Mouse (Mus musculus) small intestine, adult 2 months (tissue): ENCODE results near the gene Speer4a. TPM values are rescaled to one million over a fixed set of nuclear protein-coding genes. Genes with fewer than 3 reads are reported as not detected.
"Not testable (repeated sequence)": the region's sequence is repeated elsewhere in the genome, so short reads cannot be mapped to it uniquely, and the experiment has no call there.

Experiments
- H3K27ac ChIP-seq: fragments of 200-500 bp; 2 replicates; pipeline ENCODE4 v1.5.1; 2012; ENCODE audit warnings: low read depth, low read length, control low read depth, inconsistent platforms; ENCODE audit not compliant: insufficient read depth
- H3K27me3 ChIP-seq: fragments of 200-500 bp; 2 replicates; pipeline ENCODE4 v1.6.1; 2012; ENCODE audit warnings: mild to moderate bottlenecking, moderate library complexity, low read length, inconsistent platforms; ENCODE audit not compliant: control insufficient read depth, insufficient read depth
- H3K36me3 ChIP-seq: fragments of 200-500 bp; 2 replicates; pipeline ENCODE4 v1.6.1; 2012; ENCODE audit warnings: mild to moderate bottlenecking, low read length, control low read depth, inconsistent platforms; ENCODE audit not compliant: control insufficient read depth, insufficient read depth
- H3K4me1 ChIP-seq: fragments of 200-500 bp; 2 replicates; pipeline ENCODE4 v1.6.1; 2012; ENCODE audit warnings: low read length, inconsistent platforms, mixed read lengths; ENCODE audit not compliant: control insufficient read depth, insufficient read depth, insufficient read length
- H3K4me3 ChIP-seq: fragments of 200-500 bp; 2 replicates; pipeline ENCODE4 v1.5.1; 2012; ENCODE audit warnings: low read depth, mild to moderate bottlenecking, control low read depth, inconsistent platforms, low read length, moderate library complexity
- CTCF ChIP-seq: fragments of 200-500 bp; IDR thresholded peaks from 2 replicates; pipeline ENCODE4 v1.5.1; 2012; ENCODE audit warnings: low read depth, mild to moderate bottlenecking, control low read depth, inconsistent platforms, low read length, moderate library complexity, mixed read lengths; ENCODE audit not compliant: insufficient replicate concordance, insufficient read length; ENCODE audit errors: extremely low read depth
- POLR2A ChIP-seq: fragments of 200-500 bp; IDR thresholded peaks from 2 replicates; pipeline ENCODE4 v1.6.1; 2012; ENCODE audit warnings: low read depth, mild to moderate bottlenecking, control low read depth, inconsistent platforms, low read length, moderate library complexity
- WGBS: fragments of 180-500 bp; shearing (Covaris S2); methylation state at CpG from one replicate; pipeline ENCODE4 v1.1.7; 2018; 5-methylcytosine and 5-hydroxymethylcytosine counted together
- polyA plus RNA-seq: library from polyadenylated mRNA; depleted of rRNA; stranded (reverse); fragments of >200 nt; gene quantifications from 2 replicates; pipeline ENCODE4 v1.2.3, GENCODE M21; 2012; rRNA removed

Speer4a gene
- polyA plus RNA-seq, result not detected in 2 replicates

DNA sequence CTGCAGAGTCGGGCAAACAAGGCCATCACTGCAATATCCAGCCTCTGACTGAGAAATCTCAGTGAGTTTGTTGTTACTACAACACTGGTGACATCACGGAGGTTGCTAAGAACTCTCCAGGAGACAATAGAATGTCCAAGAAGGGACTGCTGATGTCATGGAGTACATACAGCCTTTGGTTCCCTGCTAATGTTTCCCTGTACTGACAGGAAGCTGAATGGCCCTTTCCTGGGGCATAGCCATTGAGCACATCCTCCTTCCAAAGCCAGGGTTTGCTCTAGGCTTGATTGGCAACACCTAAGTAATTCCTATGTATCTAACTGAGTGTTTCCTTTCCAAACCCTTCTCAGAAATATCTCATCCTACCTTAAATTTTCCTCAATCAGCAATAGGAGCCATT is at the start of gene Speer4a:
Gene Speer4a (minus strand): TSS at position 101 of the 400 bp plus-strand sequence.
- 62% methylated on average over 2 of the region's 2 CpGs for WGBS

DNA sequence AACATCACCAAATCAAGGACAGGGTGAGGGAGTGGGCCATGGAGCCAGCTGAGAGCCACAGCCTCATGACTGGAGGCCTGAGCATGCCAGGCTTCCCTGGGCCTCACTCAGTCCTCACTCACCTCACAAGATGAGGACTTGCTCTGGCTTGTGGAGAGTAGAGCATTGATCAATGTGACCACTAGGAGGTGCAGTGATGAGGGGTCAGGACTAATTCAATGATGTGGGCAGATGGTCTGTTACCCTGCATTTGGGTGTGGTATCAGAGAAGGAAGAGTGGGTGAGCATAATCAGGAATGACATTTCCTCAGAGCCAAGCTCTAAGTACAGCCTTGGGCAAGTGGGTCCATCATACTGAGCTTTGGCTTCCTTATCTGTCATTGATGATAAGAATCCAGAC is 39.7 kb upstream of the Speer4a start:
- not testable (repeated sequence) for H3K36me3 ChIP-seq, H3K27me3 ChIP-seq, H3K4me1 ChIP-seq, H3K4me3 ChIP-seq, H3K27ac ChIP-seq

More for the DNA sequence above, at the start of gene Speer4a:
- H3K36me3 ChIP-seq, H3K27me3 ChIP-seq, H3K4me3 ChIP-seq, H3K27ac ChIP-seq, H3K4me1 ChIP-seq: not testable (repeated sequence)

- 88% methylated on average over 24 of the region's 24 CpGs for WGBS
These were observed 31.4 kb upstream of the Speer4a start for GRCm38 (mm10) chr5:26070716-26071115.

DNA sequence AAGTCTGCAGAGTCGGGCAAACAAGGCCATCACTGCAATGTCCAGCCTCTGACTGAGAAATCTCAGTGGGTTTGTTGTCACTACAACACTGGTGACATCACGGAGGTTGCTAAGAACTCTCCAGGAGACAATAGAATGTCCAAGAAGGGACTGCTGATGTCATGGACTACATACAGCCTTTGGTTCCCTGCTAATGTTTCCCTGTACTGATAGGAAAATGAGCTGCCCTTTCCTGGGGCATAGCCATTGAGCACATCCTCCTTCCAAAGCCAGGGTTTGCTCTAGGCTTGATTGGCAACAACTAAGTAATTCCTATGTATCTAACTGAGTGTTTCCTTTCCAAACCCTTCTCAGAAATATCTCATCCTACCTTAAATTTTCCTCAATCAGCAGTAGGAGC is 19.1 kb upstream of the Speer4a start, which contains the start of gene Gm7347:
Gene Gm7347 (minus strand): TSS at position 101 of the 400 bp plus-strand sequence.
- not testable (repeated sequence) for H3K4me3 ChIP-seq, H3K27me3 ChIP-seq, H3K27ac ChIP-seq, H3K36me3 ChIP-seq, H3K4me1 ChIP-seq
- WGBS, result no CpG with 5 or more reads among the region's 2 CpGs

More at GRCm38 (mm10) chr5:26070716-26071115, 31.4 kb upstream of the Speer4a start:
- Histone ChIP-seq H3K27me3 (no peaks in the 10 kb centered on the region), H3K4me3 (no peak overlapping the region), H3K4me1 (no peaks in the 10 kb centered on the region), H3K36me3 (no peaks in the 10 kb centered on the region), H3K27ac (no peak overlapping the region)
- no peak for TF ChIP-seq POLR2A
- TF ChIP-seq CTCF, result no peak

GRCm38 (mm10) chr5:26022816-26023215 is 16.5 kb downstream of the Speer4a start, which contains the start of gene Gm5862:
Gene Gm5862 (minus strand): TSS chr5:26022916.
- WGBS, result no CpG with 5 or more reads among the region's 3 CpGs
- not testable (repeated sequence) for H3K36me3 ChIP-seq, H3K27ac ChIP-seq, H3K27me3 ChIP-seq, H3K4me3 ChIP-seq, H3K4me1 ChIP-seq

DNA sequence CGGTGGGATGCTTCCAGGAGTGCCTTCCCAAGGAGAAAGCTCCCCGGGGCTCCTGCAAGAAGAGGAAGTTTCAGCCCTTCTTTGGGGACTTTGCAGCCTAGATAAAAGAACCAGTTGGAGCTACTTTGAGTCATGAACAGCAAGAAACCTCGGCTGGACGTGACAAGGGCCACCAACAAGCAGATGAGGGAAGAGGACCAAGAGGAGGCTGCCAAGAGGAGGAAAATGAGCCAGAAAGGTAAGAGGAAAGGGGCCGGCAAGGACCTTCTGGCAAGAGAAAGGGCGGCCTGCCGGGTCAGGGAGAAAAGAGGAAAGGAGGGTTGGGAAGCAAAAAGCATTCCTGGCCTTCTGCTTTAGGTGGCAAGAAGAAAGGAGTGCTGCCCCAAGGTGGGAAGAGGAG is 31.7 kb downstream of the Speer4a start:
- H3K4me1 ChIP-seq, H3K27me3 ChIP-seq, H3K4me3 ChIP-seq, H3K36me3 ChIP-seq, H3K27ac ChIP-seq: not testable (repeated sequence)
- 59% methylated on average over 7 of the region's 7 CpGs for WGBS

- H3K4me3 ChIP-seq, H3K36me3 ChIP-seq, H3K27me3 ChIP-seq, H3K27ac ChIP-seq, H3K4me1 ChIP-seq: not testable (repeated sequence)
- WGBS, result 19% methylated on average over 45 of the region's 45 CpGs
These were observed 32.2 kb downstream of the Speer4a start for GRCm38 (mm10) chr5:26006937-26007695.

DNA sequence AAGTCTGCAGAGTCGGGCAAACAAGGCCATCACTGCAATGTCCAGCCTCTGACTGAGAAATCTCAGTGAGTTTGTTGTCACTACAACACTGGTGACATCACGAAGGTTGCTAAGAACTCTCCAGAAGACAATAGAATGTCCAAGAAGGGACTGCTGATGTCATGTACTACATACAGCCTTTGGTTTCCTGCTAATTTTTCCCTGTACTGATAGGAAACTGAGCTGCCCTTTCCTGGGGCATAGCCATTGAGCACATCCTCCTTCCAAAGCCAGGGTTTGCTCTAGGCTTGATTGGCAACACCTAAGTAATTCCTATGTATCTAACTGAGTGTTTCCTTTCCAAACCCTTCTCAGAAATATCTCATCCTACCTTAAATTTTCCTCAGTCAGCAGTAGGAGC is 34.7 kb downstream of the Speer4a start, which contains the start of gene Gm1979:
Gene Gm1979 (minus strand): TSS at position 101 of the 400 bp plus-strand sequence.
- H3K4me3 ChIP-seq, H3K27ac ChIP-seq, H3K27me3 ChIP-seq, H3K4me1 ChIP-seq, H3K36me3 ChIP-seq: not testable (repeated sequence)
- WGBS, result 100% methylated on average over 1 of the region's 2 CpGs

DNA sequence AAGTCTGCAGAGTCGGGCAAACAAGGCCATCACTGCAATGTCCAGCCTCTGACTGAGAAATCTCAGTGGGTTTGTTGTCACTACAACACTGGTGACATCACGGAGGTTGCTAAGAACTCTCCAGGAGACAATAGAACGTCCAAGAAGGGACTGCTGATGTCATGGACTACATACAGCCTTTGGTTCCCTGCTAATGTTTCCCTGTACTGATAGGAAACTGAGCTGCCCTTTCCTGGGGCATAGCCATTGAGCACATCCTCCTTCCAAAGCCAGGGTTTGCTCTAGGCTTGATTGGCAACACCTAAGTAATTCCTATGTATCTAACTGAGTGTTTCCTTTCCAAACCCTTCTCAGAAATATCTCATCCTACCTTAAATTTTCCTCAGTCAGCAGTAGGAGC is 50.8 kb downstream of the Speer4a start, which contains the start of gene Gm21698:
Gene Gm21698 (minus strand): TSS at position 101 of the 400 bp plus-strand sequence.
- not testable (repeated sequence) for H3K4me1 ChIP-seq, H3K4me3 ChIP-seq, H3K27ac ChIP-seq, H3K36me3 ChIP-seq, H3K27me3 ChIP-seq
- no CpG with 5 or more reads among the region's 3 CpGs for WGBS
